Mouse (Mus musculus) bone marrow, adult 2 months (tissue): ENCODE measurements around the gene Ugt1a6b.

ENCODE experiments used
- CTCF ChIP-seq: fragments of 200-500 bp; IDR thresholded peaks from 2 replicates; pipeline ENCODE4 v1.5.1; 2011; ENCODE audit warnings: low read length, control low read depth; ENCODE audit not compliant: control insufficient read depth, insufficient read depth
- POLR2A ChIP-seq: fragments of 200-500 bp; IDR thresholded peaks from 2 replicates; pipeline ENCODE4 v1.6.1; 2011; ENCODE audit warnings: low read depth, mild to moderate bottlenecking, control low read depth, low read length, borderline replicate concordance; ENCODE audit not compliant: control insufficient read depth

DNA sequence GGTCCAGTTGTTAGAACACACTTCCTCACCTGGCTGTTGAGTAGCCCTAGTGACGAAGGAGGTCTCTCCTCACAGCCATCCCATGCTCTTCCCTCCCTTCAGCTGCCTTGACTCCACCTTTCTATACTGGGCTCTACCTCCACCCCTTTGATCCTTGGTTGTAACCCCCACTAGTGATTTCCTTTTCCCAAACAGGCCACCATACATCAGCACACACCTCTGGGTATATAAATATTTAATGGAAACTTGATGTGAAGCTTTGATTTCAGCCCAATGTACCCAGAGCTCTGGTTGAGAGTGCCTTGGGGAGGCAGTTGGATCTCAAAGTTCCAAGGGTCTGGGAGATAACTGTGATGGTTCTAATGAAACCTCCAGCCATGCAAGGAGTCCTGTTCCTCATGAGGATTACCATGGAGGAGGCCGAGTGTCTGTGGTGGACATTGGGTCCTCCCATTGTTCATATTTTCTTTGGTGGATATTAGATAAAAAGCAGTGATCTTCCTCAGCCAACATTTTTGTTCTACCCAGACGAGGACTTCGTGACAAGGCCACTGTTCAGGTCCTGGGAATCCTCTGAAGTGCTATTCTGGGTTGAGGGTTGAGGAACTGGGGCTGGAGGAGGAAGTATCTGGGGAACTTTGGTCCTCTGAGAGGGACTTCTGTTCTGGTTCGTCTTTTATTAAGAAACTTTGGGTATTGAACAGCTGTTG is 123.8 kb downstream of the Ugt1a6b start, which contains the start of gene Mroh2a:
- TF ChIP-seq CTCF (no peak), POLR2A (no peak)
